Mouse (Mus musculus) G1E (cell line): ENCODE measurements around the gene Trrap. TPM values are rescaled to one million over a fixed set of nuclear protein-coding genes. Genes with fewer than 3 reads are reported as not detected.

Experiments used
- ATAC-seq: 2 replicates; pipeline ENCODE4 v1.8.0; 2016; ENCODE audit warnings: mild to moderate bottlenecking; ENCODE audit not compliant: insufficient number of reproducible peaks, poor library complexity, low FRiP score, severe bottlenecking; ENCODE audit errors: extremely low read depth
- DNase-seq: peaks from one replicate; pipeline ENCODE4 v3.0.0; 2012; ENCODE audit warnings: low spot score
- H3K27me3 ChIP-seq: 2 replicates; pipeline ENCODE4 v1.6.1; 2012; ENCODE audit warnings: mild to moderate bottlenecking, low read length, inconsistent platforms; ENCODE audit not compliant: insufficient read depth
- H3K36me3 ChIP-seq: replicated peaks from 2 replicates; pipeline ENCODE3; 2012; ENCODE audit warnings: mild to moderate bottlenecking, inconsistent platforms
- H3K4me1 ChIP-seq: 2 replicates; pipeline ENCODE4 v1.6.1; 2012; ENCODE audit warnings: low read depth, low read length, inconsistent platforms, mixed read lengths; ENCODE audit not compliant: insufficient read depth
- H3K4me3 ChIP-seq: 2 replicates; pipeline ENCODE4 v1.5.1; 2012; ENCODE audit warnings: low read depth, mild to moderate bottlenecking, inconsistent platforms, low read length, moderate library complexity, mixed read lengths
- H3K9me3 ChIP-seq: replicated peaks from 2 replicates; pipeline ENCODE4 v1.6.1; 2012; ENCODE audit warnings: inconsistent platforms
- CTCF ChIP-seq: IDR thresholded peaks from 2 replicates; pipeline ENCODE4 v1.5.1; 2012; ENCODE audit warnings: low read depth, low read length, inconsistent platforms, mixed read lengths
- GATA1 ChIP-seq: IDR thresholded peaks from 2 replicates; pipeline ENCODE4 v1.6.1; 2012; ENCODE audit warnings: borderline replicate concordance, low read length, inconsistent platforms, mixed read lengths
- GATA2 ChIP-seq: IDR thresholded peaks from 2 replicates; pipeline ENCODE4 v1.6.1; 2012; ENCODE audit warnings: low read depth, low read length, inconsistent platforms, borderline replicate concordance
- POLR2AphosphoS5 ChIP-seq: IDR thresholded peaks from 2 replicates; pipeline ENCODE4 v1.6.1; 2012; ENCODE audit warnings: low read depth, low read length, inconsistent platforms; ENCODE audit not compliant: insufficient replicate concordance
- TAL1 ChIP-seq: conservative IDR thresholded peaks from 2 replicates; pipeline ENCODE4 v1.6.1; 2012; ENCODE audit warnings: low read depth, low read length, inconsistent platforms, mixed read lengths
- polyA plus RNA-seq: library from polyadenylated mRNA; stranded (reverse); fragments of >175 nt; gene quantifications from 2 replicates; pipeline ENCODE4 v1.2.3, GENCODE M21; 2012
- total RNA-seq, 2 experiments: library from RNA; stranded (forward) in 1 of 2; stranded (reverse) in 1 of 2; fragments of 200-1000 nt in 1 of 2; fragments of >200 nt in 1 of 2; fragmentation: Nextera tagmentation in 1 of 2; gene quantifications; 2 replicates each; pipeline ENCODE4 v1.2.3; 2014 to 2017

The Trrap gene
- total and polyA plus RNA-seq, 3 experiments: 41.2 to 152 (median 49.8) TPM

DNA sequence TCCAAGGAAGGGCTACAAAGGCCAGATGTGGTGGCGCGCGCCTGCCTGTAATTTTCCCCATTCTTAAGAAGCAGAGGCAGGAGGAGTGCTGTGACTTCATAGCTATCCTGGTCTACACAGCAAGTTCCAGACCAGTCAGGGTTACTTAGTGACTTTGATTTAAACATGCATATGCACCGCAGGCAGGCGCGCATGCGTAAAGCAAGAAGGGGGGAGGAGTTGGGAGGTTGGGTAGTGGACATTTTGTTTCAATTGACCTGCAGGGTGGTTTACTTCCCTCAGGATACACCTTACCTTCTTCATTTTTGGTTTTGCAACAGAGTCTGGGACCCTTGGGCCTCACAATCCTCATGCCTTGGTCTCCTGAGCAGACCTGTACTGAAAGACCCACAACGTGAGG is 38.3 kb upstream of the Trrap start:
- TF ChIP-seq CTCF: no peak
- TF ChIP-seq TAL1: no peak
- TF ChIP-seq GATA1: no peak
- TF ChIP-seq POLR2AphosphoS5: no peak
- TF ChIP-seq GATA2: no peak

DNA sequence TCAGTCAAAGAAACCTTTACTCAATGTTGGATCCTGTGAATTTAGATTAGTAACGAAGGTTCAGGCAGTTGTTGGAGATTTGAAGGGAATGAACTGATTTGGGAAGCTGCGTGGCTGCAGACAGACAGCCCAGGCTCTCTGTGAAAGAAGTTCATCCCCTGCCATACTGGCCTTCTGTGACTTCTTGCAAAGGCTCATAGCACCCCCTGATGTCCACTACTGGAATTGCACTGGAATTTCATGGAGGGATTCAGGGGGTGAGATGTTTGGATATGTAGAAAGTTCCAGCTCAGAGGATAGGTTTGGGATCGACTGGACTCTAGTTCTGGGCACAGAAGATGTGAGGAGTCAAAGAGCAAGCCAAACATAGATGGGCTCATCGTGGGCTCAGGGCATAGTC is 33.6 kb upstream of the Trrap start:
- Histone ChIP-seq H3K27me3 (no peaks in the 10 kb centered on the region), H3K4me1 (no peaks in the 10 kb centered on the region), H3K4me3 (no peak overlapping the region), H3K9me3 (peaks cover 3% of the 10 kb centered on the region), H3K36me3 (no peaks in the 10 kb centered on the region)
- TF ChIP-seq CTCF: peak; percentile 49
- no peak for TF ChIP-seq TAL1
- ATAC-seq: no peak; the same call in 1 of the 2 replicates
- no peak for DNase-seq

More for the DNA sequence above, 38.3 kb upstream of the Trrap start:
- Histone ChIP-seq H3K27me3 (no peaks in the 10 kb centered on the region), H3K4me3 (no peak overlapping the region), H3K36me3 (no peaks in the 10 kb centered on the region), H3K4me1 (no peaks in the 10 kb centered on the region), H3K9me3 (peaks cover 3% of the 10 kb centered on the region)
- no peak for DNase-seq
- no peak for ATAC-seq

- ATAC-seq (peak; percentile 45; the same call in 1 of the 2 replicates), DNase-seq (peak; percentile 19)
- no peaks in the 10 kb centered on the region for H3K36me3 ChIP-seq
- H3K27me3 ChIP-seq: no peaks in the 10 kb centered on the region
- no peaks in the 10 kb centered on the region; the same call in 1 of the 2 replicates for H3K9me3 ChIP-seq
- no peaks in the 10 kb centered on the region for H3K4me1 ChIP-seq
- TF ChIP-seq TAL1 (no peak), CTCF (peak; percentile 78)
- H3K4me3 ChIP-seq: no peak overlapping the region
Measured at GRCm38 (mm10) chr5:144734949-144735348, 32.6 kb upstream of the Trrap start.

DNA sequence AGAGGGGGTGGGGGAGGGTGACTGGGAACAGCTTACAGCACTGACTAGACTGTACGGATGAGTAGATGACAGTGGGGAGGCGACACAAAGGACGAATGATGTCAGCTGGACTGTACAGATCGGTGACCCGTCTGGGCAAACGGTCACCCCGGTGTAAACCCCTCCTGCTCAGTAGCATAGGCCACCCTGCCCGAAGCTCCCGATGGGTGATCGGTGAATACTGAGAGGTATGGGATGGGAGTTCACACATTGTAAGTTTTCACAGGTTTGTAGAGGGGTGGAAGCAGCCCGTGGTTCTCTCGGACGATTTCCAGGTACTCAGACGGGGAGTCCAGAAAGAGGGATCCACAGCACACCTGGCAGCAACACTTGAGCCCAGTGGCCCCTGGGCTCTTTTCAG is 30.4 kb upstream of the Trrap start:
- TF ChIP-seq TAL1 (no peak), GATA2 (no peak), POLR2AphosphoS5 (no peak), GATA1 (no peak), CTCF (no peak)
- ATAC-seq (no peak), DNase-seq (no peak)
- Histone ChIP-seq H3K4me3 (no peak overlapping the region), H3K9me3 (no peaks in the 10 kb centered on the region), H3K36me3 (no peaks in the 10 kb centered on the region), H3K4me1 (no peaks in the 10 kb centered on the region), H3K27me3 (no peaks in the 10 kb centered on the region)

- no peak for ATAC-seq
- TF ChIP-seq GATA2: no peak
- no peak for TF ChIP-seq CTCF
- no peak for TF ChIP-seq GATA1
- no peak for TF ChIP-seq POLR2AphosphoS5
- no peak for TF ChIP-seq TAL1
- Histone ChIP-seq H3K4me3 (no peak overlapping the region), H3K27me3 (peaks cover 5% of the 10 kb centered on the region; the same call in 1 of the 2 replicates), H3K4me1 (no peaks in the 10 kb centered on the region), H3K36me3 (no peaks in the 10 kb centered on the region), H3K9me3 (no peaks in the 10 kb centered on the region)
- DNase-seq: no peak
Measured at GRCm38 (mm10) chr5:144752432-144752831, 15.1 kb upstream of the Trrap start.

- peak; percentile 34; the same call in 1 of the 2 replicates for TF ChIP-seq CTCF
- no peak for TF ChIP-seq TAL1
- no peak for DNase-seq
- ATAC-seq: peak; percentile 49; the same call in 1 of the 2 replicates
Measured at GRCm38 (mm10) chr5:144753041-144753440, 14.5 kb upstream of the Trrap start.

GRCm38 (mm10) chr5:144755191-144755590 is 12.3 kb upstream of the Trrap start:
- ATAC-seq (no peak), DNase-seq (no peak)
- Histone ChIP-seq H3K27me3 (peaks cover 5% of the 10 kb centered on the region), H3K4me1 (no peaks in the 10 kb centered on the region), H3K36me3 (no peaks in the 10 kb centered on the region), H3K9me3 (no peaks in the 10 kb centered on the region), H3K4me3 (no peak overlapping the region)
- TF ChIP-seq GATA2 (no peak), TAL1 (no peak), GATA1 (no peak), CTCF (no peak), POLR2AphosphoS5 (no peak)

More at GRCm38 (mm10) chr5:144753041-144753440, 14.5 kb upstream of the Trrap start:
- Histone ChIP-seq H3K27me3 (peaks cover 5% of the 10 kb centered on the region; the same call in 1 of the 2 replicates), H3K9me3 (no peaks in the 10 kb centered on the region), H3K4me3 (no peak overlapping the region), H3K36me3 (no peaks in the 10 kb centered on the region), H3K4me1 (no peaks in the 10 kb centered on the region)
